Mouse (Mus musculus) stomach, postnatal 0 days (tissue): Measurements from ENCODE around the gene Naa50. TPM values are rescaled to one million over a fixed set of nuclear protein-coding genes. Genes with fewer than 3 reads are reported as not detected.

ENCODE experiments used
- ATAC-seq: fragments of 200-750 bp; cut with Nextera tagmentation; 2 replicates; pipeline ENCODE4 v1.8.0; 2017; ENCODE audit not compliant: low FRiP score, low TSS enrichment
- DNase-seq: peaks from one replicate; pipeline ENCODE4 v3.0.0-alpha.2; 2016; ENCODE audit warnings: low spot score
- H3K27ac ChIP-seq: fragments of 300-500 bp; sonication (generic); replicated peaks from 2 replicates; pipeline ENCODE4 v1.5.1; 2014; ENCODE audit warnings: mild to moderate bottlenecking, control low read depth
- H3K27me3 ChIP-seq: fragments of 300-500 bp; sonication (generic); 2 replicates; pipeline ENCODE4 v1.6.1; 2014; ENCODE audit warnings: low read length; ENCODE audit not compliant: control insufficient read depth, insufficient read depth
- H3K36me3 ChIP-seq: fragments of 300-500 bp; sonication (generic); 2 replicates; pipeline ENCODE4 v1.6.1; 2014; ENCODE audit warnings: low read length, mixed read lengths; ENCODE audit not compliant: control insufficient read depth, insufficient read depth
- H3K4me1 ChIP-seq: fragments of 300-500 bp; sonication (generic); replicated peaks from 2 replicates; pipeline ENCODE4 v1.6.1; 2014; ENCODE audit warnings: antibody characterized with exemption; ENCODE audit not compliant: control insufficient read depth, insufficient read depth
- H3K4me2 ChIP-seq: fragments of 300-500 bp; sonication (generic); replicated peaks from 2 replicates; pipeline ENCODE4 v1.6.1; 2014; ENCODE audit warnings: low read depth, mild to moderate bottlenecking, control low read depth, moderate library complexity
- H3K4me3 ChIP-seq: fragments of 300-500 bp; sonication (generic); 2 replicates; pipeline ENCODE4 v1.5.1; 2014; ENCODE audit warnings: low read depth, low read length, control low read depth
- H3K9ac ChIP-seq: fragments of 300-500 bp; sonication (generic); 2 replicates; pipeline ENCODE4 v1.6.1; 2014; ENCODE audit warnings: mild to moderate bottlenecking, low read length, control low read depth, mixed read lengths
- H3K9me3 ChIP-seq: fragments of 300-500 bp; sonication (generic); 2 replicates; pipeline ENCODE4 v1.6.1; 2016; ENCODE audit warnings: low read length; ENCODE audit not compliant: control insufficient read depth
- CTCF ChIP-seq: IDR thresholded peaks from 2 replicates; pipeline ENCODE4 v1.5.1; 2016; ENCODE audit warnings: antibody characterized with exemption, low read depth, mild to moderate bottlenecking, moderate library complexity
- EP300 ChIP-seq: optimal IDR thresholded peaks from 2 replicates; pipeline ENCODE3; 2016; ENCODE audit warnings: antibody characterized with exemption
- WGBS: fragments of 180-500 bp; shearing (Covaris S2); extraction: QIAGEN DNeasy Blood & Tissue Kit; methylation state at CpG from one replicate; pipeline ENCODE4 v1.1.7; 2014; 5-methylcytosine and 5-hydroxymethylcytosine counted together
- polyA plus RNA-seq: library from polyadenylated mRNA; unstranded; fragments of >200 nt; fragmentation: Nextera tagmentation; extraction: Ambion mirVana; gene quantifications from 2 replicates; pipeline ENCODE4 v1.2.1, GENCODE M21; 2015

Gene Naa50
- polyA plus RNA-seq, 1 experiment from 2014 or later, result 54.0 TPM

GRCm38 (mm10) chr16:44178555-44178954 lies 38.9 kb downstream of the Naa50 start:
- ATAC-seq (peak; percentile 91), DNase-seq (peak; percentile 77)
- TF ChIP-seq EP300, result no peak
- H3K36me3 ChIP-seq, result no peaks in the 10 kb centered on the region
- H3K4me1 ChIP-seq, result peaks cover 3% of the 10 kb centered on the region; the same call in 1 of the 2 replicates
- 43% methylated on average over 1 of the region's 1 CpGs for WGBS
- H3K4me3 ChIP-seq, result no peak overlapping the region
- no peak overlapping the region for H3K4me2 ChIP-seq
- H3K9me3 ChIP-seq, result no peaks in the 10 kb centered on the region
- peak overlapping the region; percentile 50 for H3K27ac ChIP-seq
- H3K9ac ChIP-seq, result no peak overlapping the region
- no peaks in the 10 kb centered on the region for H3K27me3 ChIP-seq

DNA sequence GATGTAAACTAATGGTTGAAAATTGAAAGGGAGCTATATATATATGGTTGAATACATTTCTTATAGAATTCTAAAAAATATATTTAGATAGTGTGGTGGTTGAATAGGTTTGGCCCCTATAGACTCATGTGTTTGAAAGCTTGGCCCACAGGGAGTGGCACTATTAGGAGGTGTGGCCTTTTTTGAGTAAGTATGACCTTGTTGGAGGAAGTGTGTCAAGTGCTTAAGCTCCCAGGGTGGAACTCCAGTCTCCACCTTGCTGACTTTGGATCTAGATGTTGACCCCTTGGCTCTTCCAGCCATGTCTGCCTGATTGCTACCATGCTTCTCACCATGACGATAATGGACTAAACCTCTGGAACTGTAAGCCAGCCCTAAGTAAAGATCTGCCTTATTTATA lies 43.0 kb downstream of the Naa50 start:
- no peak overlapping the region for H3K4me3 ChIP-seq
- no peak overlapping the region for H3K27ac ChIP-seq
- no peaks in the 10 kb centered on the region for H3K9me3 ChIP-seq
- 81% methylated on average over 1 of the region's 1 CpGs for WGBS
- H3K27me3 ChIP-seq, result no peaks in the 10 kb centered on the region
- no peak for TF ChIP-seq CTCF
- TF ChIP-seq EP300, result no peak
- H3K36me3 ChIP-seq, result no peaks in the 10 kb centered on the region
- DNase-seq (no peak), ATAC-seq (peak; percentile 54)
- no peaks in the 10 kb centered on the region for H3K4me1 ChIP-seq
- H3K9ac ChIP-seq, result no peak overlapping the region
- H3K4me2 ChIP-seq, result no peak overlapping the region

- ATAC-seq, result no peak
- Histone ChIP-seq H3K27ac (no peak overlapping the region), H3K9ac (no peak overlapping the region), H3K4me2 (no peak overlapping the region), H3K4me3 (no peak overlapping the region), H3K9me3 (no peaks in the 10 kb centered on the region), H3K4me1 (no peaks in the 10 kb centered on the region), H3K27me3 (no peaks in the 10 kb centered on the region), H3K36me3 (no peaks in the 10 kb centered on the region)
- DNase-seq, result no peak
- TF ChIP-seq EP300 (no peak), CTCF (no peak)
- 49% methylated on average over 3 of the region's 3 CpGs for WGBS
These were observed 45.1 kb downstream of the Naa50 start for GRCm38 (mm10) chr16:44184769-44185168.

DNA sequence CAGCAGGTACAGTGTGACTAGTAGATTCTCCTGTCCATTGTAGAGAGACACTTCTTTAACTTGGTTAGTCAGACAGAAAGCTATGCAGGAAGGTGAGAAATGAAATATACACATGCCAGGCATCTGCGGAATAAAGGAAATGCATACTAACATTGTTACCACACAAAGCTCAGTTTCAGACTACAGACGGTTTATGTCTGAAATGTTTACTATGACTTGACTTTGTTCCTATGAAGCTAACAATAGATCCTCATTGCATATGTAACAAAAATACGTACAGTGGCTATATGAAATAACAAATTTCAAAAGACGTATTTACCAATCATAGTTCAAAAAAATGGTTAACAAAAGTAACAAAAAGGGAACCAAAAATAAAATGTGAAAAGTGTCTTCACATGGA lies 47.5 kb downstream of the Naa50 start:
- DNase-seq (no peak), ATAC-seq (no peak)
- 76% methylated on average over 4 of the region's 4 CpGs for WGBS
- Histone ChIP-seq H3K27me3 (no peaks in the 10 kb centered on the region), H3K27ac (no peak overlapping the region), H3K4me1 (no peaks in the 10 kb centered on the region), H3K4me2 (no peak overlapping the region), H3K4me3 (no peak overlapping the region), H3K9me3 (no peaks in the 10 kb centered on the region), H3K36me3 (no peaks in the 10 kb centered on the region), H3K9ac (no peak overlapping the region)
- no peak for TF ChIP-seq CTCF
- TF ChIP-seq EP300, result no peak

GRCm38 (mm10) chr16:44188766-44189165 lies 49.1 kb downstream of the Naa50 start:
- no peak overlapping the region for H3K9ac ChIP-seq
- TF ChIP-seq EP300, result no peak
- peak; percentile 40 for TF ChIP-seq CTCF
- H3K4me2 ChIP-seq, result no peak overlapping the region
- H3K27me3 ChIP-seq, result no peaks in the 10 kb centered on the region
- no peak overlapping the region for H3K4me3 ChIP-seq
- no peaks in the 10 kb centered on the region for H3K36me3 ChIP-seq
- no peaks in the 10 kb centered on the region for H3K4me1 ChIP-seq
- ATAC-seq (no peak), DNase-seq (no peak)
- H3K9me3 ChIP-seq, result no peaks in the 10 kb centered on the region
- WGBS, result 85% methylated on average over 3 of the region's 3 CpGs
- no peak overlapping the region for H3K27ac ChIP-seq

GRCm38 (mm10) chr16:44190032-44190431 lies 50.4 kb downstream of the Naa50 start:
- Histone ChIP-seq H3K9me3 (no peaks in the 10 kb centered on the region), H3K36me3 (no peaks in the 10 kb centered on the region), H3K9ac (no peak overlapping the region), H3K27ac (no peak overlapping the region), H3K4me1 (no peaks in the 10 kb centered on the region), H3K27me3 (no peaks in the 10 kb centered on the region), H3K4me3 (no peak overlapping the region), H3K4me2 (no peak overlapping the region)
- TF ChIP-seq EP300, result no peak
- no peak for TF ChIP-seq CTCF
- DNase-seq (no peak), ATAC-seq (no peak)
- WGBS, result 74% methylated on average over 6 of the region's 6 CpGs
